Mouse (Mus musculus) spleen, adult 18-20 months (tissue): ENCODE data around the gene Nup62.
"Not testable (repeated sequence)": the region's sequence is repeated elsewhere in the genome, so short reads cannot be mapped to it uniquely, and the experiment has no call there.

Experiments
- DNase-seq, 2 experiments: peaks; one replicate each; pipeline ENCODE4 v3.0.0; 2022; ENCODE audit warnings: mixed read lengths in 2 of 2

Nup62 gene

DNA sequence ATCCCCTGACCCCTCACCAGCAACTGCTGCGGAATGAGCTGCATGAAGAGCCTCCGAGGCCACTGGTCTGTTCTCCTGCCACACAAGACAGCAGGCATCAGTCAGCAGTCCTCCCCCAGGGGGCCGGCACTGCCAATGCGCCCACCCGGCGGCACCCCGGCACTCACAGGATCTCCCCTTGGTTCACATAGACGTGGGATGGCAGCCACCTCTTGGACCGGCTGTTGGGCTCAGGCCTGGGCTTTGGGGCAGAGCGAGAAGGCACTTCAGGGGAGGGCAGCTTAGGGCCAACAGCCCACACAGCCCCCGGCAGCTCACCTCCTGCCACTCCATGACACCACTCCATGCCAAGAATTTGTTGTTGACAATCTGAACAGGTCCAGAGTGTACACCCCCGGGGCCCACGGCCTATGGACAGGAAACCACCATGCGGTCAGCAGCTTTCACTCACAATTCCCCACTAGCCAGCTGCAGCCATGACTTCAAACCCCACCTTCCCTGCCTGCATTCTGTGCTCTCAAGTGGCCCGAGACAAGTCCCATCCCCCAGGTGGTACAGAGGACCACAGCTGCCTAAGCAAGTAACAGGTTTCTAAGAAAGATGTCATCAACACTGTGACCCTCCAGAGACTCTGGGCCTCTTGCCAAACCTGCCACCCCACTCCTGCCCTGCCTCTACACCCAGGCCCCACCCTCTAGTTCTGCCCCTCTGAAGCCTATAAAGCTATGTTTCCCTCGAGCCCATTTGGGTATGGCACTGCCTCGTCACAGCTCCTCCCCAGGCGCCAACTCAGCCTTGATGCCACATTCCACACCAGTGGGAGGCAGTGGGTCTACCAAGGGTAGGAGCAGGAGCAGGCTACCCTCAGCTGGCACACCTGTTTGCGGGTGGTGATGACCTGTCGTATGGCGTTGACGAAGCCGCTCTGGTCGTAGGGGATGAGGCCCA lies 49.0 kb downstream of the Nup62 start:
- DNase-seq: no peak

DNA sequence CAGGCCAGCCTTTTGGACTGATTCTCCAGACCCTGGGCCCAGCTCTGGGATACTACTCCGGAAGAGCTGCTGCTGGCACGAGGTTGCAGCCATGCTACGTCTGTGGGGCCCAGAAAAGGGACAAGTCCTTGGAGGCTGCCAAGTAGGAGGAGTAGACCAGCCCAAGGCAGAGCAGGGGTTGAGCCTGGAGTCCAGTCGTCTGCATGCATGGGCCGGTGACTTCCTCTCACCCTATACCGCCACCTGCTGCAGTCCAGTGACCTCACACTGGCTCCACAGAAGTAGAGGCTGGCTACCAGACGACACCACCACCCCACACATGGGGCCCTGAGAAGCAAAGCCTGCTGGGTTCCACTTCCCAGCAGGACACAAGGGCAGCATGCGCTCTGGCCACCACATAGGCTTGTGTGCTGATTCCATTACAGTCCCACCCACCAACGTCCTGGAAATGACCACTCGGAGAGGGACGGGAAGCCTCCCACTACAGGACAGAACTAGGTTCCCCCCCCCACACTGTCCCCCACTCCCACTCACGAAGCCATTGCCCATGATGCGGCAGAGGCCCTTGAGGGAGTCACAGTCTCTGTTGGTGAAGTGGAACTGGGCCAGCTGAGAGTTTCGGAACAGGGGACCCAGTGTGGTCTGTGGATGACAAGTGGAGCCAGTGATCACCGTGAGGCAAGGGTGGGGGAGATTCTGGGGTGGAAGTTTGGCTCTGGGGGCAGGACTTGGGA lies 50.6 kb downstream of the Nup62 start:
- no peak for DNase-seq

- no peak for DNase-seq
Observed at GRCm38 (mm10) chr7:44867010-44867702, 51.3 kb downstream of the Nup62 start.

DNA sequence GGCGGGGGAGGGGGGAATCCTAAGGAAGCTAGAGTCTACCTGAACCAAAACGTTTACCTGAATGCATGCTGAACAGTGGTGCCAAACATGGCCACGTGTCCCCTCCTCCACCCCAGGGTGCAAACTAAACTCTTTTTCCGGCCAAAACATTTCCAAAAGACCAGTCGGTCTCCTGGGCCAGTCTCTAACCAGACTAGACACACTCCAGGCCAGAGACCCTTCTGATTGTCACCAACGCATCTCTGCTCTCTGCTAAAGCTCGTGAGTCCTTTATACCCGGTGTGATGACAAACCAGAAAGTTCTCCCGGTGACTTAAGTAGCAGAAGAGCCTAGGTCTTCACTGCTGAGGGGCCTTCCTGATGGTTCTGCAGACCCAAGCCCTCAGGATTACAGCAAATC lies 51.9 kb downstream of the Nup62 start:
- no peak for DNase-seq

DNA sequence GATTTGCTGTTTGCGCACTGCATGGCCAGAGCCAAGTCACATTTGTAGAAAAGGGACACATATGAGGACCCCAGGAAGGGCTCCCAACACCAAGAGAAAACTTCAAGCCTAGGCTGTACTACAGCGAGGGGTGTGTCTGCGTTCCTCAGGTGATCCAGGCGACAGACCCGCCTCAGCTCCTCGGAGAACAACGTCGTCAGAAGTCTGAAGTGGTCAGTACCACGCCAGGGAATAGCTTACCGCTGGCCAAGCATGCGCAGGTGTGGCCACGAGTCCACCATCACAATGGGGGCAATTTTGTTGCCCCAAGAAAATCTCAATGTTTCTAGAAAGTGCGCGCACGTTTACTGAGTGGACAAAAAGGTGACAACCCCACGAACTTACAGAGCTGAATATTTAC lies 52.6 kb downstream of the Nup62 start:
- DNase-seq: no peak

- peak; percentile 31 to 36 for DNase-seq
Observed at GRCm38 (mm10) chr7:44868919-44869696, 53.2 kb downstream of the Nup62 start.

DNA sequence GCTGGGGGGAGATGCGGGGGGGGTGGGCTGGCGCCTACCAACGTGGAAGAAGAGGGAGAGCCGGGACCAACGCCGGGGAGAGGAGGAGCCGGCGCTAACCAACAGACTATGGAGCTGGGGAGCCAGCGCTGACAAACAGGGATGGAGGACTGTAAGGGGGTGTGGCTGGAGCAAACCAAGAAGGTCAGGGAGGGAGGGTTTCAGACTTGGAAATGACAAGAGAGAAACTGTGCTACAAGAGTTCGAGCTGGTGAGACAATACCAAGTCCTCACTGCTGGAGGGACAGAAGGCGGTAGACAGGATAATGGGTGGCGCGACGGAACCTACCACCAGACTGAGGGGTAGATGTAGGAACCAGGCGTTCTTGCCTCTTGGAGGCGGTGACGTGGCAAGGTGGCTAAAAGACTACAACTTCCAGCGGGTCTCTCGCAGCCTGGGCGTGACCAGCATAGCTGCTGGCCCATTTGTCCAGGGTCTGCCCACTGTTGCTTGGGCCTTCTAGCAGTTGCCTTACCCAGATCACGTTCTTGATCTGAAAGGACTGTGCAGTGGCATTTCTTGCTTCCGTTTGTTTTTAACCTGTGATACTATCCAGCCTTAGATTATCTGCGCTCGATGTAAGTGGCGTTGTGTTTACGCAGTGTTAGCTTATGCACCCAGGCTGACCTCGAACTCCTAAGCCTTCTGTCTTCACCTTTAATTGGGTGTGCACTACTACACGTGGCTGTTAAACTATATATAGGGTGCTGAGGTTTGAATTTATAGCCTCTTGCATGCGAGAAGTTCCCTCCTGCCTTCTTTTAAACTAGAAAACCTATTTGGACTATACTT lies 54.0 kb downstream of the Nup62 start, which contains the start of gene Ptov1:
TSS of gene Ptov1 (minus strand) at position 92 of the 832 bp plus-strand sequence.
- DNase-seq: peak; percentile 57 to 62

DNA sequence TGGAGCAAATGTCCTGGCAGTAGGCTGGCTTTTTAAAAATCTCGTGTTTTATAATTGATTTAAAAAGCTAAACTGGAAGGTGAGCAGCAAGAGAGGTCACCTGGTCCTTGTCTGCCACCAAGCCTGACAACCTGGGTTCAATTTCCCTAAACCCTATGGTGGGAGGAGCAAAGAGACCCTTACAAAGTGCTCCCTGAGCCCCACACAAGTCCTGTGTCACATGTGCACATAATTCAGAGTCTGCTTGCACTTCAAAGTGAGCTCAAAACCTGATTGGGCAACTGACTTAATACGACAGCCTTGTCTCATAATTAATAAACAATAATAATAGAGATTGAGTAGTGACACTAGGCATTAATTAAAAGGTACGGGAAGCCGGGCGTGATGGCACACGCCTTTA lies 54.7 kb downstream of the Nup62 start:
- no peak for DNase-seq

GRCm38 (mm10) chr7:44871181-44871580 lies 55.3 kb downstream of the Nup62 start:
- no peak for DNase-seq

DNA sequence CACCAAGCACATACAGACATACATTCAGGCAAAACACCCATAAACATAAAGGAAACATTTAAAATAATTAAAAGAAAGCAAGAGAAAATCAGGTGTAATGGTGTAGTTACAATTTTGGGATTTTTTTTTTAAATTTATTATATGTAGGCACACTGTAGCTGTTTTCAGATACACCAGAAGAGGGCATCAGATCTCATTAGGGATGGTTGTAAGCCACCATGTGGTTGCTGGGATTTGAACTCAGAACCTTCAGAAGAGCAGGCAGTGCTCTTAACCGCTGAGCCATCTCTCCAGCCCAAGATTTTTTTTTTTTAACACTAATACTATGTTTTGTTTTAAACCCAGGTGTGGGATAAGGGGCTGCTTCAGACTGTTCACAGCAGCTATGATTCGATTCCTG lies 55.9 kb downstream of the Nup62 start:
- DNase-seq: not testable (repeated sequence)

DNA sequence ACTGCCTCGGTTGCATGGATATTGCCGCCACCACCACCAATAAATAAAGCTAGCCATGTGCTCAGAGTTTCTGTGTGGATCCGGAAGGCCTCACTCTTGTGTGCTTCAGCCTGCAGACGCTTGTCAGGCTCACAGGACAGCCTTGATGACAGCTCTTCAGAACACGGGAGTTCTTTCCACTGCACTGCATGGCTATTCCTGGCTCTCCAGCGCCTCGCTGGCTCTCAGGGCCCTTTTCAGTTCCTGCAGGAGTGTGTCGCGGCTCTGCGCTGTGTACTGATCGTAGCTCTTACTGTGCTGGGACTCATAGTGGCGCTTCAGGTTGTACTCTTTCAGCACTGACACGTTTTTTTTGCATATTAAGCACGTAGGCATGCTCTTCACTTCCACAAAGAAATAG lies 61.9 kb downstream of the Nup62 start:
- DNase-seq: no peak
